Mouse (Mus musculus): ENCODE results near the gene C2cd4c.

C2cd4c gene

GRCm38 (mm10) chr10:79578891-79579290 lies 34.9 kb downstream of the C2cd4c start:
- no peak for DNase-seq (ENCODE audit: low spot score)

- no peak for DNase-seq (ENCODE audit: low spot score)
Observed at GRCm38 (mm10) chr10:79578276-79578675, 35.5 kb downstream of the C2cd4c start.

GRCm38 (mm10) chr10:79577376-79577775 lies 36.4 kb downstream of the C2cd4c start:
- DNase-seq (ENCODE audit: low spot score) = no peak

GRCm38 (mm10) chr10:79575754-79576153 lies 38.1 kb downstream of the C2cd4c start:
- no peak for DNase-seq (ENCODE audit: low spot score)

DNA sequence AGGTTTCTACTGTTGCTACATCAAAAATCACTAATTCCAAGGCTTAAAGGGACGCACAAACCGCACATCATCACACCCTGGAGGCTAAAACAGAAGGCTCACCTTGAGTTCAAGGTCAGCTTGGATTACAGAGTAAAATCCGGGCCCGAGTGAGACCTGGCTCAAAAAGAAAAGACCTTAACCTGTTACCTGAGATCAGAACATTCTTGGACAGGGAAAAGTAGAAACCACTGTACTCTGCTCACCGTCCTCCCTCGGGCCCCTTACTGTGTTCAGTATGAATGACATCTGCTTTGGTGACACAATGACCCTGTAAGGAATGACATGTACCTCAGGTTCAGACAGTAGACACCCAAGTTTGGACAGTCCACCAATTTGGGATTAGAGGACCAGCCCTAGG lies 39.0 kb downstream of the C2cd4c start:
- no peak for DNase-seq (ENCODE audit: low spot score)

DNA sequence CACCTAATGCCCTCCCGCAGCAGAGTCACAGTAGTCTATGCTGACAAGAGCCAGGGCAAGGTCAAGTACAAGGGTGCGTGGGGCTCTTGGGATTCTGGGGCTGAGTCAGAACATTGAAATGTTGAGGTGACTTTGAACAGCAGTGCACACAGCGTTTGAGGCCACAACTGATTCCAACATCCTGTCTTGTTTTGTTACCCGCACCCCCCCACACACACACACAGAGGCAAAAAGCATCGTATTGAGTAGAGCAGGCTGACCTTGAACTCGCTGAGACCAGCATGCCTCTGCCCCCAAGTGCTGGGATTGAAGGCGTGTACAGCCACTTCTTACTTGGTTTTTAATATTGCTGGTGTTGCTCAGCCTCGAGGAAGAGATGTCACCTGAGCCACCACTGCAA lies 39.5 kb downstream of the C2cd4c start:
- DNase-seq (ENCODE audit: low spot score) = no peak

DNA sequence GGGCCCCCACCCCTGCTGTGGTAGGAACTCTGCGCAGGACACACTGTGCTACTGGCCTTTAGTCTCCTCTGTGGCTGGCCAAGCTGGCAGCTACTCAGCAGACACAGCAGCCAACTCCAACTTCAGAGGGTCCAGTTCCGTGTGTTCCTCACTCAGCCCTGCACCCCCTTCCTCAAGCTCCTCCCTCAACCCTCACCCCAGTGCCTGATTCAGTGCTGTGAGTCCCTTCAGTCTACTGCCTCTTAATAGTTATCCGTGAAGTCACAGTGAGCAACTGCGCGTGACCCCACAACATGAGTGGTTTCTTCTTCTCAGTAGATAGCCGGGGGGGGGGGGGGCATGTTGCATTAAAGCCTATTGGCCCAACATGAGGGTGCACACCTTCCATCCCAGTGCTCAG lies 40.2 kb downstream of the C2cd4c start:
- DNase-seq (ENCODE audit: low spot score) = no peak

DNA sequence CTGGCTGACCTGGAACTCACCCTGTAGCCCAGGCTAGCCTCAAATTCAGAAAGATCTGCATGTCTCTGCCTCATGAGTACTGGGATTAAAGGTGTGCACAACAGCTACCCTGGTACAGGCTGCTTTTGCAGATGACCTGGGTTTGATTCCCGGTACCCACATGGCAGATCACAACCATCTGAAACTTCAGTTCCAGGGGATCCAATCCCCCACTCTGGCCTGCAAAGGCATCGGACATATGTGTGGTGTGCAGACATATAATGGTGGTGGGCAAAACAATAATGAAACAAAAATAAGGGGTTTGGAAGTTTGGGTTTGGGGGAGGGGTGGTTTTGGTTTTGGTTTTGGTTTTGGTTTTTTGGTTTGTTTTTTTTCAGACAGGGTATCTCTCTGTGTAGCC lies 42.5 kb downstream of the C2cd4c start:
- DNase-seq (ENCODE audit: low spot score) = no peak

- no peak for DNase-seq (ENCODE audit: low spot score)
Observed at GRCm38 (mm10) chr10:79569921-79570320, 43.9 kb downstream of the C2cd4c start.

DNA sequence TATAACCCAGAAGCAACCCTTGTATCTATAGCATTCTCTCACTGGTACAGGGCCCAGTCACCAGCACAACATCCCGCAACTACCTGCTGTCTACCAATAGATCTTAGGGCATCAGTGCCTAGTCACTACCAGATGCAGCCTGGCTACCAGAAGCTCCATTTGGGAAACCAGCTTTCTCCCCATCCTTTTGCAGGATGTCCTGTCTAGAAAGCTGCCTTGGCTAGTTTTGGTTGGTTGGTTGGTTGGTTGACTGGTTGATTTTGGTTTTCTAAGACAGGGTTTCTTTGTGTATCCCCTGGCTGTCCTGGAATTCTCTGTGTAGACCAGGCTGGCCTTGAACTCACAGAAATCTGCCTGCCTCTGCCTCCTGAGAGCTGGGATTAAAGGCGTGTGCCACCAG lies 54.1 kb downstream of the C2cd4c start:
- no peak for DNase-seq (ENCODE audit: low spot score)

DNA sequence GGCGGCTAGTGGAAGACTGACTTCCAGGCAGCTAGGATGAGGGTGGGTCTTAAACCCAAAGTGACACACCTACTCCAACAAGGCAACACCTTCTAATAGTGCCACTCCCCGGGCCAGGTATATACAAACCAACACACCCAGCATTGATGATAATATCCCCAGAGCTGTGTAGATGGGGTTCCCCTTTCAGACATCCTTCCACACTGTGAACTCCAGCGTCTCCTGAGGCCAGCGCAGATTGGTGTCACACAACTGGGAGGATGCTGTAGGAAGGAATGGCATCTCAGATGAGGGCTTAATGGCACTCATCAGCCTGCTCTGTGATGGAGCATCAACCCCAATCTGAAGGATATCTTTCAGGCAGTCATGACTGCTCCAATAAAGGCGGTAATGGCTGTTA lies 56.3 kb downstream of the C2cd4c start:
- no peak for DNase-seq (ENCODE audit: low spot score)

DNA sequence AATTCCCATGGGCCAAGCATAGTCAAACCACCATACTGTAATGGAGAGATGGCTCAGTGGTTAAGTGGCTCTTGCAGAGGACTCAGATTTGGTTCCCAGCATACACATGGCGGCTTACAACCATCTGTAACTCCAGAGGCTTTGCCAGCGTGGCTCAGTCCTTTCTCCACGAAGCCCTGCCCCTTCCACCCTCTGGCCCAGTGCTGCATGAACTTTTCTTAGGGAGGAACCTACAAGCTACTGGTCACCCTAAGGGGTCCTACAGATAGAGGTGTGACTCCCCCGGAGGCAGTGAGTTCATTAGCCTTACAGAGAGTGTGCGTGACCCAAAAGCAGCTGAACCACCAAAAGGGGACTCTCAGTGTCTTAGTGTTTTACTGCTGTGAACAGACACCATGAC lies 56.9 kb downstream of the C2cd4c start:
- no peak for DNase-seq (ENCODE audit: low spot score)

All from MN1 (cell line).